Mouse (Mus musculus): ENCODE results near the gene Arf6.

Gene Arf6

GRCm38 (mm10) chr12:69414826-69415572, 43.0 kb downstream of the Arf6 start:
- no peak for DNase-seq (ENCODE audit: low spot score)

DNA sequence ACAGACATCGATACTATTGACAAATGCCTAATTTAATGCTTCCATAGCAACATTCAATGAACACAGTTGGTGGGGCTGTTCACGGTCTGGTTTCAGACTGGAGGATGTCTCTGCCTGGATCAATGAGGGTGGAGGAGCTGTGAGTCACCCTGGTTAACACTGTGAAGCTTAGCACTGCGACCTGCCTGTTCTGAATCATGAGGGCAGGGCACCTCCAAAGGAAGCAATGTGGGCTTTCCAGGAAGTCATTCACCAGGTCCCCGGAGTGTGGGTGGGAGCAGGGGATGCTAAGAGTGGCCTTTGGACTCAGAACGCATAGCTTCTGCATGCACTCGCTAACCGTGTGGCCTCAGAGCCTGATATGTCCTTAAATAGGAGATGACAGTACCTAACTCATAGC, 44.8 kb downstream of the Arf6 start:
- no peak for DNase-seq (ENCODE audit: low spot score)

- no peak for DNase-seq (ENCODE audit: low spot score)
These were observed 45.8 kb downstream of the Arf6 start for GRCm38 (mm10) chr12:69417701-69418291.

- DNase-seq (ENCODE audit: low spot score) = no peak
These were observed 46.7 kb downstream of the Arf6 start for GRCm38 (mm10) chr12:69418606-69419005.

DNA sequence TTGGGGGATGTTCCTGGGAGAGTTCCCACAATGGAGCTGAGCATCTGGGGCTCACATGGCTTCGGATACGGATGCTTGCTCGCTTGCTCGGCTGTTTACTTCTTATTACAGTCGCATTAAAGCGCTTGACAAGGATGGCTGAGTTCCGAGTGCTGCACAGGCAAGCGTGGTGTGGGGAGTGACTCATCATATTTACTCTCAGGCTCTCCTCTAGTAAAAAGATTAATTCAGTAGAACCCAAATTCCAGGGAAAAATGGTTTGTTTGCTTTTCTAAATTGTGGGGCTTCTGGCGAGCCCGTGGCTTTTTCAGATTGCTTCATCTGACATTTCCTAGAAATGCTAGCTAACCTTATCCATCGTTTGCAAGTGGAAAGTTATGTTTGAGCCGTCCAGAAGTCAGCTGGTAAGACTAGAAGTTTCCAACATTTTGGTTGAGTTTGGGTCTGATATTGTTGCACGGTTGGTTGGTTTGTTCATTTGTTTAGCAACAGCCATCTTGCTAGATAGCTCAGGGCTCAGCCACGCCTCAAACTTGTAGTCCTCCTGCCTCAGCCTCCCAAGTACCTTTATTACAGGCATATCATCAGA, 47.2 kb downstream of the Arf6 start:
- no peak for DNase-seq (ENCODE audit: low spot score)

DNA sequence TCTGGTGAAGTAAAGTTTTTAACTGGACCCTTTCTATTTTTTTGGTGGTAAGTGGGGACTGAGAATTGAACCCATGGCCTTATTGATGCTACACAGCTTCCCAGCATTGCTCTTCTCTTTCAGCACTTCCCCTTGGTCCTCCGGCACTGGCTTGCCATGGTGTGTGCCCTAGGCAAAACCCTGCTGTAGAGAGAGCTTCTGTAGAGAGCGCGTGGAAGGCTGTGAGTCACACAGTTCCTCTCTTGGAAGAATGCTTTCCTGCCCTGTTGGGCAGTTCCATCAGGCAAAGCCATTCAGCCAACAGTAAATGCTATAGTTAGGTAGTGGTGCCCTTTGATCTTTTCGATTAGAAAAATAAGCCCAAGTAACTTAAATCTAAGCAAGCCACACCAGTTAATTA, 47.7 kb downstream of the Arf6 start:
- DNase-seq (ENCODE audit: low spot score) = no peak

DNA sequence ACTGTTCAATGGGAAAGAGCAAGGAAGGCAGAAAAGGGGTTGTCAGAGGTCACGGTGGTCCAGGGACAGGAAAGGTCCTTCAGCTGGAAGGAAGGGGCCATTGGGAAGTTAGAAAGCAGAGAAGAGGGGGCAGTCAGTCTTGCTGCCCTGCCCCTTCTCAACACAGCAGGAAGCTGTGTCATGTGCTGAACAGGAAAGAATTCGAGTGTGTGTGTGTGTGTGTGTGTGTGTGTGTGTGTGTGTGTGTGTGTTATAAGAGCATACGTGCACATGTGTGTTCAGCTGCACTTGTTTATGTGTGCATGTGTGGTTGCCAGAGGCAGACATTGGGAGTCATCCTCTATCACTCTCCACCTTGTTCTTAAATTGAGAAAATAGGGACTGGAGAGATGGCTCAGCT, 48.8 kb downstream of the Arf6 start:
- DNase-seq (ENCODE audit: low spot score) = no peak

GRCm38 (mm10) chr12:69422827-69423537, 51.0 kb downstream of the Arf6 start:
- no peak for DNase-seq (ENCODE audit: low spot score)
